Mouse (Mus musculus) T-helper 2 cell (primary cell): ENCODE results near the gene Lhx9.

Experiments
- in situ Hi-C: fragments of 300-600 bp; cut with MboI, MseI; formaldehyde crosslinking; loops from one replicate; pipeline ENCODE4 v1.15.1; 2025; ENCODE audit warnings: high pct_unique_total_duplicates

The Lhx9 gene

DNA sequence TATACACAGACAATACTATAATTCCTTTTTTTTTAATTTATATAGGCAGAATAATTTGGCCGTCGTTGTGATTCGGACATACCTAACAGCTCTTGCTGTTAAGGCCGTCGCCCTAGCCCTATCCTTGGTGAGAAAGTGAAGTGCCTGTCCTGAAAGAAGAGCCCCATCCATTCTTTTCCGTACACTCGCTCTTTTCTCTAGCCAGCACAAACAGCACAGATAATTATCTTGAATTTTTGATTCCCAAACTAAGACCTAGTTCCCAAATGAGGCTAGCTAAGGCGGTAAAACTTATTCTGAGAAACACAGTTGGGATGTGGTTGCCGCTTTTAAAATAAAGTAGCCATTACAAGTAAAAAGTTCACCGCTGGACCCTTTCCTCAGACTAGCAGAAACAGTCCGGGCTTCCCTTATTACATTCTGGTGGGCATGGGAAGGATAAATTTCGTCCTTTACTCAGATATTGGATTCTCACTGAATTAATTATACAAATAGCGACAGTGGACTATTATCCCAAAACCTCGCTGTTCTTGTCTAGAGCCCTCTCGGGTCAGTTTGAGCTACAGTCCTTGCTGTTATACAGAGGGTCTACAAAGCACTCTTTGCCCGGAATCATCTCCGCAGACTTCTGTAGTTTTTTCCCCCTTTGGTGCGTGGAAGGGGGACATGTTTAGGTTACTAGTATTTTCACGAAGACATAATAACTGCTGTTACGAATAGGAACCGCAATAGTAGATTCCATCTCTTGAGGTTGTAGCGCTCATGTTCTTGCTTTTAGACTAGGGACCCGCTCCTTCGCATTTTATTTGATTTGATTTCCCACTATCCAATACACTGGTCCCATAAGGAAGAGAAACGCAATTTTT lies 7.7 kb downstream of the Lhx9 start:
- in situ Hi-C loops: loop anchor here (5.0 kb wide), 1 partner anchor 337 kb away; no protein-coding TSS in a partner anchor

DNA sequence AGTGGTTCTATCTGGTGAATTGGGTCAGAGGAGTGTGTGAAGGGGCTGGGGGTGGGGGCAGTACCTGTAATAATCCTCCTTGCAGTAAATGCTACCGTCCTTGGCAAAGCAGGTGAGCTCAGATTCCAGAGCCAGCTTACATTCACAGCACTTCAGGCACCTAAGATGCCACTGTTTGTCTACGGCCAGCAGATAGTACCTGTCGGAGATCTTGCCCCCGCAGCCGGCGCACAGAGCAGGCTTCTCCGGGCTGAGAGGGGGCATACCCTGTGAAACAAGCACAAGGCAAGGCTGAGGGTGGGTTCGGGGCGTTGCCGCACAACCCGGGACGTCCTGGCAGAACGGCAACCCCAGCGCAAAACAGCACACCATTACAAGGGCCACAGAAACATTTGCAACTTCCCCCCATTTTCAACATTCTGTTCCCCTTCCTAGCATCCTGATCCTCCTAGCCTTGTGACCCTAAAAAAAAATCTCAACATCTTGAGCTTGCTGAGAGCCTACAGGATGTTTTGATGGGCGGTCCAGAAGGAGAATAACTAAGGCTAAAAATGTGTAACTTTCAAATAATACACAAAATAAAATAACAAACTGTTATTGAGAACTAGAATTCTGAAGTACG lies 8.5 kb downstream of the Lhx9 start:
- in situ Hi-C loops: loop anchor here (5.0 kb wide), 1 partner anchor 337 kb away; no protein-coding TSS in a partner anchor

DNA sequence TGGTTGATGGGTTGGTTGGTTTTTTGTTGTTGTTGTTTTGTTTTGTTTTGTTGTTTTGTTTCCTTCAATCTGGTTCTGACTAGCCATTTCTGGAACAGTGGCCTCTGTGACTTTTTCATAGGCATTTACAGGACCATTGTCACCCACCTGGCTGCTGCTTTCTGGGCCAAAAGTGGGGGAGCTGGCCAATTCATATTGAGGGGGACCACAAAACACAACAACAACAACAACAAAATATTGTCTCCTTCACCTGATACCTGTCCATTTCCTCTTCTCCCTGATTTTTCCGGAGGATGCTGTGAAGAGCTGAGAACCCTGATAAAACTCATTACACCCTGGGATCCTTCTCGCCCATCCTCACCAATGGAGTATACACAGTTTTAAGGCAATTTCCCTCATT lies 9.1 kb downstream of the Lhx9 start:
- in situ Hi-C loops: no loop called here

DNA sequence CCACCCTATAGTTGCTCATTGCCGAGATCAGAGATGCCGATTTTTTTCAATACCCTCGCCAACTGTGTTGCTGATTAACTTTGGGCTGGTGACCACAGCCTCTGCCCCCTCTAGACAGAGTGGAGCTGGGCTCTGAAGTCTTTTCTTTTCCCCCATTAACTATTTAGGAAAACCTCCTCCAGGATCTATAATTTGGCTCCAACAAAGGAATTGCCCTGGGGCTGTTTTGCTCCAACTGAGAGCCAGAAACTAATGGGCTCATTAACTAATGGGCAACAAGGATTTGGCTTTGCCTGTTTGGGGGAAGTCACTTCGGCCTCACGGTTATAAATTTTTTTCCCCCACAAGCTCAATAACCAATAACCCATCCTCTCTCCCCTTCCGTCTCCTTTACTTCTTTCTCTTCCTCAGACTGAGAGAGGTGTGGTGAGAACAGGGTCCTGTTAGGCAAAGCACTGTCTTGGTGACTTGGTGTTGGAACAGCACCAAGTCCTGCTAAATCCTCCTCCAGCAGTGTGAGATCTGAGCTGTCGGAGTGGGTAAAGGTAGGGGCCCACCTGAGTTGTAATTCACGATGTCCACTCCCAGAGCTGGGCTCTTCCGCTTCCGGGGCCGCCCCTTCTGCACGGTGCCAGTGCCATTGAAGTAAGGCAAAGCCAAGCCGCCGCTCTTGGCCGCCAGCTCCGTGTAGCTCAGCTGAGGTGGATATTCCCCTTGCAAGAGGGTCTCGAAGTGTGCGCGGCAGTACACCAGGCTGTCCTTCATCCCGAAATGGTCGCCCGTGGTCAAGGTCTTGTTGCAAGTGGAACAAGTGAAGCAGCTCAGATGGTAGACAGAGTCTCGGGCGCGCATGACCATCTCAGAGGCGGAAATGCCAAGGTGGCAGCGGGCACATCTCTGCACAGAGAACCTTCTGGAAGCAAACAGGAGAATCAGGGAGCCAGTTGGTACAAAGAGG lies 10.3 kb downstream of the Lhx9 start:
- in situ Hi-C loops: no loop called here

DNA sequence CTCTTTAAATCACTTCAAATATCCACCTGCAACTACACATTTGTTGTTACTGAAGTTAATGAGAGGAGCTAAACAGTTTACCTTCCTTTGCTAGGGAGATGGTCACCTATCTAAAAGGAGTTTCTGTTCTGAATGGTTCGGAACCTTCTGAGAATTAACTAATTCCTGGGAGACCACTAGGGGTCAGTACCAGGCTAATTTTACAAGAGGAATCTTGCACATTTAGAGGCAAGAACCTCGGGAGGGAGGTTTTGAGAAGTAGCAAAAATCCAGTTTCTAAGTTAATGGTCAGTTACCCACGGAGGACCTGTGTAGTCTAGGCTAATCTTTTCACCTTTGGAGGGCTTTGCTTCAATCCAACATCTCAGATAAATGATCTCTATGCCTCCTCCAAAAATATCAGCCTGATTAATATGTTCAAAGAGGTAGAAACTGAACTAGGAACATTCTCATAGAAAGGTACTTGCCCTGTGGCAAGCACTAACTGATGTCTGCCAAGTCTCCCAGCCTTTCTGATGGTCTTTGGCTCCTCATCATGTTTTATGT lies 12.9 kb downstream of the Lhx9 start:
- in situ Hi-C loops: no loop called here

DNA sequence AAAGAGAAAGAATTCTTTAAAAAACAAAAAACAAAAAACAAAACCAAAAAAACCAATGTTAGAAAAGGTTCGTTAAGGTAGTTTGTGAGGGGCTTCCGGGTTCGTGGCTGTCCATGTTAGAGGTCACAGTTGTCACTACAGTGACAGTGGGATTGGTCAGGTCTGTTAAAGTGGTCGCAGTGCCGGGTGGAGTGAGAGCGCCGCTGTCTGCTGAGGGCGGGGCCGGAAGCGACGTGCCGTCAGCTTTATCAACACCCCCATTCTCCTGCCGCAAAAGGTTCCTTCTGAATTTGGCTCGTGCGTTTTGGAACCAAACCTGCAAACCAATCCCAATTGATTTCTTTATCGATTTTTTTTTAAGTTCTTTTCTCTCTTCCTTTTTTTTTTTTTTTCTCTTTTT lies 17.1 kb downstream of the Lhx9 start:
- in situ Hi-C loops: no loop called here

DNA sequence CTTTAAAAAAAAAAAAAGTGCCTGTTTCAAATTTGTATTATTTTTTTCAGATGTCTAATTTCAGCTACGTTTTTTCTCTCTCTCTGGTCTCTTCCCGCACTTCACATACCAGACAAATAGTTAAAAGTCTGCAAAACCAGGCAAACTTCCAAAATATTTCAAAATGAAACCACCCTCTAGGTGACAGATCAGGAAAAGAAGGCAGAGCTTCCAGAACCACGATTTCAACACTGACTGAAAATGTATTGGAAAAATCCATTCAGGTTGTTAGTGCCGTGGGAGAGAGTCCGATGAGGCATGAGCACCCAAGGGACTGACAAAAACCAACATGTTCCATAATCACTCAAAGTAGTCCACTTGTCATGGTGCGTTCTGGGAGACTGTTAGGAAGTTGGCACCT lies 21.5 kb downstream of the Lhx9 start:
- in situ Hi-C loops: no loop called here

DNA sequence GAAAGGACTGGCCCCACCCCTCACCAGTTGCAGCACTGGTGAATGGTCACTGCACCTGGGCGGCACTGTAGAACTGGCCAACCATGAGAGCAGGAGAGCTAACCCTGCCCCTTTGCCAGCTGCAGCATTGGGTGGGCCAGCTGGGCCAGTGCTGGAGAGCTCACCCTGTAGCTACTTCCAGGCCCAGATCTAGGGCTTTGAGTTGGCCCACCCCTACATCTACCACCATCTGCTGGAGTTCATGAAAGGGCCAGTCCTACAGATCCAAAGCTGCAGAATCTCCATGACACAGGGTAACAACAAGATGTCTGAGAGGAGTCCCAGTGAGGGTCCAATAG lies 25.4 kb downstream of the Lhx9 start:
- in situ Hi-C loops: loop anchor here (5.0 kb wide), 1 partner anchor 481 kb away; no protein-coding TSS in a partner anchor

DNA sequence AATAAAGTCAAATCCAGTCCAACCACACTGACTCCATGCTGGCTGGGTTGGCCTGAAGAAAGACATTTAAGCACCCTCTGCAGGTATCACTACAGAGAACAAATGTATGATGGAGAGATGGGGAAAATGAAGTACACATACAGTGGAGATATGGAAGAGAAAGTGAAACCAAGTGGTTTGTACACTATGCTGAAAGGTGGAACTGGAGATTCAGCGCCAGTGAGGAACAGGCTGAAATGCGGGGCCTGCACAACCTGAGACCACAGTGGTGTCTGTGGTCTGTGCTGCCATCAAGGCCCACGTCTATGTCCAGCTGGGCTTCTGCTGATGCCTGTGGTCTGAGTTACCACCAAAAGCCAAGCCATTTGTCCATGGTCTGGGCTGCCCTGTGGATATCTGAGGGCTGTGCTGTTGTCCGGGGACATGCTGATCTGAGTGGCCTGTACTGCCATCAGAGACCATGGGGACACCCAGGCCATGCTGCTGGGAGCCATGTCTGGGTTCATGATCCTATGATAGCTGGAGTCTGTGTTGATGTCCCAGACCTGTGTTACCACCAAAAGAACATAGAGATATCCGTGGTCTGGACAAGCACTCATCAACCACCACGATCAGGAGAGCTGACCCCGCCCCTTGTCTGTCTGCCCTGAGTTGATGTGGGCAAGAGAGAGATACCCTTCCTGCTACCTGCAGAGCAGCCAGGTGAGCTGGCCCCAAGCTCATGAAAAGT lies 26.0 kb downstream of the Lhx9 start:
- in situ Hi-C loops: loop anchor here (5.0 kb wide), 1 partner anchor 480 kb away; no protein-coding TSS in a partner anchor

DNA sequence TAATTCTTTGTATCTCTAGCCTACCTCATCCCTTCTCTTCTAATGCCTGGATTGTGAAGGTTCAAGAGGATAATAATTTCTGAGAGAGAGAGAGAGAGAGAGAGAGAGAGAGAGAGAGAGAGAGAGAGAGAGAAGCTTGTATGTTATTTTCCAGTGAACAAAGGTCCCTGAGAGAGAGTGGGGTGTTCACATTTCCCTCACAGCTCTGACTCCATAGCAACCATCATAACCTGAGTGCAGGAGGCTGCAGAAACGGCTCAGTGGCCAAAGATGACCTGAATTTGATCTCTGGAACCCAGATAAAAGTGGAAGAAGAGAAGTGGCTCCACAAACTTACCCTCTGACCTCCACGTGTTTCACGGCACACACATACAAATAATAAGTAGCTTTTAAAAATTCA lies 46.6 kb downstream of the Lhx9 start:
- in situ Hi-C loops: no loop called here

DNA sequence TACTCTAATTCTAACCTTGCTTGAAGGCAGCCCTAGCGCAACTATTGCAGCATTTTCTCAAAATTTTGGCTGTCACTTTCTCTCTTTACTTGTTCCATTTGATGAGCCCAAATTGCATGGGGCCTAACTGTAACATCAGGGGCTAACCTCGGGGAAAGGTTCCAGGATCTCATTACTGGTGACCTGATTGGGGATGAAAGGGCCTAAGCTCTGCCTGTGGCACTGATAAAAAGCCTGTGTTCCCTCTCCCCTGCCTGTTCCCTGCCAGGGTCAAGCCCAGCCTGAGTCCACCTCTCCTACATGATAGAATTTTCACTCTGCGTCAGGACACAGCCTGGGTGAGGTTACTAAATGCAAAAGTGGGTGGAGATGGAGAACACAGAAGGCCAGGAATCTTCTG lies 47.1 kb downstream of the Lhx9 start:
- in situ Hi-C loops: no loop called here

DNA sequence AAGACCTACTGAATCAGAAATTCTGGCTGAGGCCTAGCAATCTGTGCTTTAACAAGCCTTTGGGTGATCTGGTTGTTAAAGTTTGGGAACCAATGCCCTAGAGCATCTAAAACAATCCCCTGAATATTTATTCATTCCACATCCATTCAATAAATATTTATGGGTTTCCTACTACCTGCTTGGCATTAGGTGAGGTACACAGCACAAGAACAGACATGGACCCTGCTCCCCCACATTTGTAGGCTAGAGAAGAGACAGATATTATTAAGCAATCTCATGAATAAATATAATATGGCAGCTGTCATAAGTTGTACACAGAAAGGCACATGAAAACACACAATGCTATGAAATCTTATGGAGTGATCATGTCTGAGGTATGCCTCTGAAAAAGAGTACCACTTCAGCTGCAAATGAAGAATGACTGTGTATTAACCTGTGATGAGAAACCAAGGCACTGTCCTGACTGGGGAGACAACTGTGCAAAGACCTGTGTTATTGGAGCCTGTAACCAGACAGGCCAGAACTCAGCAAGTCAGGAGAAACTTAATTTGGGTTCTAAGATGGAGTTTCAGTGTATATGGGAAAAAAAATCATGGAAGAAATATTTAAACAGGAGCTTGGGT lies 48.6 kb downstream of the Lhx9 start:
- in situ Hi-C loops: no loop called here

DNA sequence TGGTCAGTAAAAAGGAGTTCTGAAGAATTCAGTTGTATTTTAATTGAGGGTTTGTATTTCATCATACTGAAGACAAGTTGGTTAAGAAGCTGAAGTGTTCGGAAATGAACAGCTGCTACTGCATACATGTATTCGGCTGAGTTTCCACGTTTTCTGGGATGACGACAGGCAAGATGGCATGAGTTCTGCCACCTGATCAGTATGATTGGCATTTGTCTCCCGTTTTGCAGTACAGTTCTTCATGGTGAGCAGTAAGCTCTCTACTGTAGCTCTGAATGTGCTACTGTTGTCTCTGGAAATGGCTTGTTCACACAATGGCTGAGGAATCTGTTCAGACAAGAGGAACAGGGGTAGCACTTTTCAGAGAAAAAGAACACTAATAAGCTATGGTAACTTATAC lies 50.3 kb downstream of the Lhx9 start:
- in situ Hi-C loops: no loop called here

DNA sequence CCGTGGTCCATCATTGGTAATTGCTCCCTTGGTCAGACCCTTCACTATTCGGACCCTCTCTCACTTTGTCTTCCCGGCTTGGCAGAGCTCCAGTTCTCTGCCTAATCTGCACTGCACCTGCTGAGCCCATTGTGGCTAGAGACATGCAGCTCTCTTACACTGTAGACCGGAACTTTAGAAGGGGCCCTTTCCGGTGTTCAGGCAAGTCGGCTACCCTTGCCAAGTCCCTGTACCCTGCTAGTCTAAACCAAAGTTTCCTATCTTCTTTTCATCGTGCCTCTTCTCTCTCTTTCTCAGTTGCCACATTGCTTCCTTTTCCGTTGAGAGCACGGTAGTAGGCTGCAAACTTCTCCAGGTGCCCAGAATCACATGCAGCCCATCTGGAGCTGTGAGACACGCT lies 62.5 kb downstream of the Lhx9 start:
- in situ Hi-C loops: no loop called here

DNA sequence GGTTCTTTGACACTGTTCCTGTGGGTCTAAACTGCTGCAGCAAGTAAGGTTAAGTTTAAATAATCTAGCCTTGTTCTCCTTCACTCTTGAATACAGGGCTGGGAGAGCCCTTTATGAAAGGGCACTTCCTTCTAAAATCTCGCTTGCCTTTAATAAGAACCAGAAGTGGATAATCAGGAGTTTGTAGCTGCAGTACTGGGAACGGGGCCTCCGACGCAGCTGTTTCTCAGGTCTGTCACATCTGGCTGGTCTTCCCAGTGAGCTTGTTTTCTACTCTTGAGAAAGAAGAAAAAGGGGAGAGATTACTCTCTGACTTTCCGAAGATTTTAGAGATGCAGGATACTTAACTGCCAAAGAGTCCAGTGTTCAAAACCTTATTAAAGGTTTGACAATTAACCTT lies 64.4 kb downstream of the Lhx9 start:
- in situ Hi-C loops: no loop called here
